Mouse (Mus musculus) megakaryocyte, embryonic 14.5 days (primary cell): ENCODE data around the gene Bricd5.

Experiments used
- FLI1 ChIP-seq: IDR thresholded peaks from 2 replicates; pipeline ENCODE4 v1.6.1; 2012; ENCODE audit warnings: low read length, inconsistent platforms, mixed read lengths
- GATA1 ChIP-seq: IDR thresholded peaks from 3 replicates; pipeline ENCODE4 v1.6.1; 2012; ENCODE audit warnings: mixed read lengths, low read length, inconsistent platforms, borderline replicate concordance

GRCm38 (mm10) chr17:24485090-24485860 lies 11.6 kb downstream of the Bricd5 start:
- TF ChIP-seq GATA1 (no peak), FLI1 (no peak)
